Mouse (Mus musculus): ENCODE measurements around the gene Gm42420. TPM values are rescaled to one million over a fixed set of nuclear protein-coding genes. Genes with fewer than 3 reads are reported as not detected.

The Gm42420 gene
- polyA plus RNA-seq, 1 experiment from 2014 or later = 0.58 TPM

- no peaks in the 10 kb centered on the region for H3K27me3 ChIP-seq (ENCODE audit: control insufficient read depth, insufficient read depth, low read length)
- no peak overlapping the region for H3K27ac ChIP-seq (replicated peaks; ENCODE audit: low read depth, low read length)
- WGBS = 86% methylated on average over 7 of the region's 7 CpGs
- no peak for DNase-seq
- H3K4me1 ChIP-seq (ENCODE audit: control insufficient read depth, insufficient read depth, low read length) = peaks cover 38% of the 10 kb centered on the region
- H3K36me3 ChIP-seq (ENCODE audit: control insufficient read depth, insufficient read depth, low read length) = no peaks in the 10 kb centered on the region
- H3K9me3 ChIP-seq (ENCODE audit: control insufficient read depth, low read length) = no peaks in the 10 kb centered on the region
- no peak overlapping the region for H3K4me2 ChIP-seq (ENCODE audit: low read length)
- H3K9ac ChIP-seq (replicated peaks; ENCODE audit: low read length) = no peak overlapping the region
- no peak overlapping the region for H3K4me3 ChIP-seq (replicated peaks; ENCODE audit: low read depth, low read length)
- ATAC-seq (ENCODE audit: low FRiP score, low TSS enrichment) = no peak
Measured at GRCm38 (mm10) chr6:39545474-39545873, 40.1 kb upstream of the Gm42420 start.

GRCm38 (mm10) chr6:39548030-39548429 lies 37.5 kb upstream of the Gm42420 start:
- no peak overlapping the region for H3K27ac ChIP-seq (replicated peaks; ENCODE audit: low read depth, low read length)
- H3K4me3 ChIP-seq (replicated peaks; ENCODE audit: low read depth, low read length) = no peak overlapping the region
- H3K4me1 ChIP-seq (ENCODE audit: control insufficient read depth, insufficient read depth, low read length) = peaks cover 27% of the 10 kb centered on the region
- H3K27me3 ChIP-seq (ENCODE audit: control insufficient read depth, insufficient read depth, low read length) = no peaks in the 10 kb centered on the region
- H3K9me3 ChIP-seq (ENCODE audit: control insufficient read depth, low read length) = no peaks in the 10 kb centered on the region
- no peaks in the 10 kb centered on the region for H3K36me3 ChIP-seq (ENCODE audit: control insufficient read depth, insufficient read depth, low read length)
- no peak for DNase-seq
- no peak overlapping the region for H3K9ac ChIP-seq (replicated peaks; ENCODE audit: low read length)
- ATAC-seq (ENCODE audit: low FRiP score, low TSS enrichment) = no peak
- no peak overlapping the region for H3K4me2 ChIP-seq (ENCODE audit: low read length)
- 83% methylated on average over 5 of the region's 5 CpGs for WGBS

- peaks cover 29% of the 10 kb centered on the region for H3K4me1 ChIP-seq (ENCODE audit: control insufficient read depth, insufficient read depth, low read length)
- no peak overlapping the region for H3K4me2 ChIP-seq (ENCODE audit: low read length)
- no peaks in the 10 kb centered on the region for H3K27me3 ChIP-seq (ENCODE audit: control insufficient read depth, insufficient read depth, low read length)
- 0 out of 2 replicates have a peak, but pooled peaks cover 4% of the 10 kb centered on the region for H3K36me3 ChIP-seq (ENCODE audit: control insufficient read depth, insufficient read depth, low read length)
- H3K27ac ChIP-seq (replicated peaks; ENCODE audit: low read depth, low read length) = no peak overlapping the region
- H3K9me3 ChIP-seq (ENCODE audit: control insufficient read depth, low read length) = no peaks in the 10 kb centered on the region
- 52% methylated on average over 8 of the region's 8 CpGs for whole genome bisulfite sequencing
- no peak overlapping the region for H3K4me3 ChIP-seq (replicated peaks; ENCODE audit: low read depth, low read length)
- ATAC-seq (ENCODE audit: low FRiP score, low TSS enrichment) (no peak), DNase-seq (no peak)
- no peak overlapping the region for H3K9ac ChIP-seq (replicated peaks; ENCODE audit: low read length)
Measured at GRCm38 (mm10) chr6:39551981-39552636, 33.4 kb upstream of the Gm42420 start.

GRCm38 (mm10) chr6:39554888-39555647 lies 30.5 kb upstream of the Gm42420 start:
- H3K4me2 ChIP-seq (ENCODE audit: low read length) = peak overlapping the region; percentile 75
- H3K9me3 ChIP-seq (ENCODE audit: control insufficient read depth, low read length) = no peaks in the 10 kb centered on the region
- peak overlapping the region; percentile 80 for H3K4me3 ChIP-seq (replicated peaks; ENCODE audit: low read depth, low read length)
- peaks cover 46% of the 10 kb centered on the region for H3K4me1 ChIP-seq (ENCODE audit: control insufficient read depth, insufficient read depth, low read length)
- 41% methylated on average over 12 of the region's 12 CpGs for WGBS
- no peak overlapping the region; the same call in 1 of the 2 replicates for H3K9ac ChIP-seq (replicated peaks; ENCODE audit: low read length)
- H3K27me3 ChIP-seq (ENCODE audit: control insufficient read depth, insufficient read depth, low read length) = no peaks in the 10 kb centered on the region
- ATAC-seq (ENCODE audit: low FRiP score, low TSS enrichment) = no peak
- no peak overlapping the region for H3K27ac ChIP-seq (replicated peaks; ENCODE audit: low read depth, low read length)
- no peak for DNase-seq
- 0 out of 2 replicates have a peak, but pooled peaks cover 4% of the 10 kb centered on the region for H3K36me3 ChIP-seq (ENCODE audit: control insufficient read depth, insufficient read depth, low read length)

- Histone ChIP-seq H3K4me2 (ENCODE audit: low read length) (peak overlapping the region; percentile 75), H3K4me1 (ENCODE audit: control insufficient read depth, insufficient read depth, low read length) (peaks cover 47% of the 10 kb centered on the region), H3K4me3 (replicated peaks; ENCODE audit: low read depth, low read length) (peak overlapping the region; percentile 80), H3K9me3 (ENCODE audit: control insufficient read depth, low read length) (no peaks in the 10 kb centered on the region), H3K27ac (replicated peaks; ENCODE audit: low read depth, low read length) (no peak overlapping the region), H3K36me3 (ENCODE audit: control insufficient read depth, insufficient read depth, low read length) (0 out of 2 replicates have a peak, but pooled peaks cover 4% of the 10 kb centered on the region), H3K9ac (replicated peaks; ENCODE audit: low read length) (no peak overlapping the region; the same call in 1 of the 2 replicates), H3K27me3 (ENCODE audit: control insufficient read depth, insufficient read depth, low read length) (no peaks in the 10 kb centered on the region)
- ATAC-seq (ENCODE audit: low FRiP score, low TSS enrichment) = no peak
- WGBS = 57% methylated on average over 2 of the region's 2 CpGs
- no peak for DNase-seq
Measured at GRCm38 (mm10) chr6:39555648-39555945, 30.0 kb upstream of the Gm42420 start.

GRCm38 (mm10) chr6:39556900-39557659 lies 28.5 kb upstream of the Gm42420 start:
- under 1% methylated on average over 51 of the region's 54 CpGs for WGBS
- Histone ChIP-seq H3K27ac (replicated peaks; ENCODE audit: low read depth, low read length) (peak overlapping the region; percentile 94), H3K9me3 (ENCODE audit: control insufficient read depth, low read length) (no peaks in the 10 kb centered on the region), H3K4me2 (ENCODE audit: low read length) (peak overlapping the region; percentile 75), H3K36me3 (ENCODE audit: control insufficient read depth, insufficient read depth, low read length) (0 out of 2 replicates have a peak, but pooled peaks cover 4% of the 10 kb centered on the region), H3K4me3 (replicated peaks; ENCODE audit: low read depth, low read length) (peak overlapping the region; percentile 80), H3K27me3 (ENCODE audit: control insufficient read depth, insufficient read depth, low read length) (no peaks in the 10 kb centered on the region), H3K9ac (replicated peaks; ENCODE audit: low read length) (peak overlapping the region; percentile 92), H3K4me1 (ENCODE audit: control insufficient read depth, insufficient read depth, low read length) (peaks cover 48% of the 10 kb centered on the region)
- ATAC-seq (ENCODE audit: low FRiP score, low TSS enrichment) (peak; percentile 67), DNase-seq (peak; percentile 73)

GRCm38 (mm10) chr6:39557723-39558261 lies 27.8 kb upstream of the Gm42420 start, which contains the start of gene Dennd2a:
Gene Dennd2a, minus strand, starts transcription at chr6:39557867.
- Histone ChIP-seq H3K4me3 (replicated peaks; ENCODE audit: low read depth, low read length) (peak within 1 kb of the TSS; percentile 80), H3K9me3 (ENCODE audit: control insufficient read depth, low read length) (no peaks in the 10 kb centered on the region), H3K27me3 (ENCODE audit: control insufficient read depth, insufficient read depth, low read length) (no peaks in the 10 kb centered on the region), H3K9ac (replicated peaks; ENCODE audit: low read length) (peak within 1 kb of the TSS; percentile 92), H3K36me3 (ENCODE audit: control insufficient read depth, insufficient read depth, low read length) (0 out of 2 replicates have a peak, but pooled peaks cover 4% of the 10 kb centered on the region), H3K4me2 (ENCODE audit: low read length) (peak within 1 kb of the TSS; percentile 75), H3K27ac (replicated peaks; ENCODE audit: low read depth, low read length) (peak within 1 kb of the TSS; percentile 94), H3K4me1 (ENCODE audit: control insufficient read depth, insufficient read depth, low read length) (peaks cover 51% of the 10 kb centered on the region)
- WGBS = 2% methylated on average over 47 of the region's 50 CpGs
- ATAC-seq (ENCODE audit: low FRiP score, low TSS enrichment) = peak; percentile 95
- DNase-seq = peak; percentile 97

GRCm38 (mm10) chr6:39559276-39559939 lies 26.1 kb upstream of the Gm42420 start:
- Histone ChIP-seq H3K27me3 (ENCODE audit: control insufficient read depth, insufficient read depth, low read length) (no peaks in the 10 kb centered on the region), H3K36me3 (ENCODE audit: control insufficient read depth, insufficient read depth, low read length) (no peaks in the 10 kb centered on the region), H3K9ac (replicated peaks; ENCODE audit: low read length) (no peak overlapping the region), H3K4me3 (replicated peaks; ENCODE audit: low read depth, low read length) (no peak overlapping the region), H3K27ac (replicated peaks; ENCODE audit: low read depth, low read length) (peak overlapping the region; percentile 22; the same call in 1 of the 2 replicates), H3K4me2 (ENCODE audit: low read length) (no peak overlapping the region), H3K9me3 (ENCODE audit: control insufficient read depth, low read length) (no peaks in the 10 kb centered on the region), H3K4me1 (ENCODE audit: control insufficient read depth, insufficient read depth, low read length) (peaks cover 48% of the 10 kb centered on the region)
- 44% methylated on average over 6 of the region's 6 CpGs for WGBS
- ATAC-seq (ENCODE audit: low FRiP score, low TSS enrichment) = no peak
- DNase-seq = peak; percentile 41
